In genomic region chr19:8881034-8881392, GRCm38 (mm10) we compare ENCODE assay signal across 8 mouse cellular contexts. TPM values are rescaled to one million over a fixed set of nuclear protein-coding genes. Genes with fewer than 3 reads are reported as not detected.
DNase-seq lines count a peak whose midpoint lies in the region; ATAC-seq and TF ChIP-seq lines count a peak whose summit lies in the region.

No protein-coding gene starts in this region.

- peak overlapping the region; percentile 82 for H3K4me3 ChIP-seq in lung, embryonic 14.5 days (ENCODE audit: low read depth, low read length)
- H3K4me3 ChIP-seq in embryonic facial prominence, embryonic 15.5 days (replicated peaks) = peak overlapping the region; percentile 76
- H3K4me3 ChIP-seq in limb, embryonic 10.5 days = peak overlapping the region; percentile 84
- peak overlapping the region; percentile 76 for H3K4me3 ChIP-seq in neural tube, embryonic 14.5 days (ENCODE audit: low read depth, low read length)

- peak overlapping the region; percentile 87 for H3K4me2 ChIP-seq in lung, embryonic 14.5 days
- peak overlapping the region; percentile 76 for H3K4me2 ChIP-seq in embryonic facial prominence, embryonic 15.5 days (replicated peaks)
- peak overlapping the region; percentile 91 for H3K4me2 ChIP-seq in neural tube, embryonic 14.5 days (ENCODE audit: low read depth, low read length)

- peak overlapping the region; percentile 90 for H3K9ac ChIP-seq in lung, embryonic 14.5 days
- peak overlapping the region; percentile 86 for H3K9ac ChIP-seq in embryonic facial prominence, embryonic 15.5 days
- peak overlapping the region; percentile 25; the same call in 1 of the 2 replicates for H3K9ac ChIP-seq in neural tube, embryonic 14.5 days (replicated peaks; ENCODE audit: low read depth, low read length)

- H3K27me3 ChIP-seq in lung, embryonic 14.5 days (ENCODE audit: insufficient read depth, low read length) = no peaks in the 10 kb centered on the region
- H3K27me3 ChIP-seq in embryonic facial prominence, embryonic 15.5 days = no peaks in the 10 kb centered on the region
- no peaks in the 10 kb centered on the region for H3K27me3 ChIP-seq in limb, embryonic 10.5 days (ENCODE audit: low read depth, poor library complexity, severe bottlenecking)
- no peaks in the 10 kb centered on the region for H3K27me3 ChIP-seq in neural tube, embryonic 14.5 days (ENCODE audit: control insufficient read depth, insufficient read depth, low read length)

- H3K27ac ChIP-seq in lung, embryonic 14.5 days (ENCODE audit: low read depth) = 0 out of 2 replicates have a peak overlapping the region, but pooled peaks have one; percentile 83
- H3K27ac ChIP-seq in embryonic facial prominence, embryonic 15.5 days (replicated peaks) = peak overlapping the region; percentile 90; the same call in 1 of the 2 replicates
- peak overlapping the region; percentile 92 for H3K27ac ChIP-seq in limb, embryonic 10.5 days
- H3K27ac ChIP-seq in neural tube, embryonic 14.5 days (ENCODE audit: low read depth, low read length) = peak overlapping the region; percentile 85; the same call in 1 of the 2 replicates

- no peak for DNase-seq in lung, embryonic 14.5 days
- DNase-seq in lung, postnatal 36 days = no peak
- no peak for DNase-seq in limb, embryonic 10.5 days (ENCODE audit: low spot score)
- no peak for DNase-seq in urinary bladder, adult 18-20 months (ENCODE audit: low spot score in 2 of 2)
- no peak for DNase-seq in thymus, postnatal 0 days (ENCODE audit: low spot score)
- DNase-seq in embryo, embryonic 9.5 days (ENCODE audit: extremely low spot score) = no peak

- WGBS in lung, embryonic 14.5 days = 10% methylated on average over 3 of the region's 3 CpGs
- WGBS in embryonic facial prominence, embryonic 15.5 days = 9% methylated on average over 3 of the region's 3 CpGs
- WGBS in limb, embryonic 10.5 days = 18% methylated on average over 3 of the region's 3 CpGs
- WGBS in neural tube, embryonic 14.5 days = 10% methylated on average over 3 of the region's 3 CpGs

- peaks cover 10% of the 10 kb centered on the region for H3K36me3 ChIP-seq in lung, embryonic 14.5 days (ENCODE audit: insufficient read depth)
- peaks cover 14% of the 10 kb centered on the region for H3K36me3 ChIP-seq in embryonic facial prominence, embryonic 15.5 days
- H3K36me3 ChIP-seq in limb, embryonic 10.5 days = peaks cover 31% of the 10 kb centered on the region
- H3K36me3 ChIP-seq in neural tube, embryonic 14.5 days (ENCODE audit: control insufficient read depth, insufficient read depth, low read length) = 0 out of 2 replicates have a peak, but pooled peaks cover 8% of the 10 kb centered on the region

- H3K9me3 ChIP-seq in lung, embryonic 14.5 days (ENCODE audit: low read depth, low read length) = no peaks in the 10 kb centered on the region
- no peaks in the 10 kb centered on the region for H3K9me3 ChIP-seq in embryonic facial prominence, embryonic 15.5 days (replicated peaks)
- H3K9me3 ChIP-seq in limb, embryonic 10.5 days (replicated peaks) = no peaks in the 10 kb centered on the region
- H3K9me3 ChIP-seq in neural tube, embryonic 14.5 days (ENCODE audit: control insufficient read depth, low read length) = no peaks in the 10 kb centered on the region

- H3K4me1 ChIP-seq in lung, embryonic 14.5 days (ENCODE audit: insufficient read depth) = no peaks in the 10 kb centered on the region
- peaks cover 15% of the 10 kb centered on the region for H3K4me1 ChIP-seq in embryonic facial prominence, embryonic 15.5 days
- peaks cover 10% of the 10 kb centered on the region; the same call in 1 of the 2 replicates for H3K4me1 ChIP-seq in limb, embryonic 10.5 days
- peaks cover 10% of the 10 kb centered on the region; the same call in 1 of the 2 replicates for H3K4me1 ChIP-seq in neural tube, embryonic 14.5 days (ENCODE audit: control insufficient read depth, insufficient read depth, low read length)

- peak; percentile 43 for ATAC-seq in lung, embryonic 14.5 days (ENCODE audit: insufficient read depth)
- ATAC-seq in embryonic facial prominence, embryonic 15.5 days (ENCODE audit: insufficient number of reproducible peaks, low FRiP score, low TSS enrichment, low read depth) = no peak
- no peak for ATAC-seq in neural tube, embryonic 14.5 days (ENCODE audit: low read depth)

- TF ChIP-seq CTCF in lung, embryonic 14.5 days (IDR thresholded peaks at IDR 0.05; ENCODE audit: low read depth) = no peak

RNA-seq across cellular contexts. Expression of gene Uqcc3, which starts 0.3 kb away (rescaled TPM):
- polyA plus RNA-seq in lung, embryonic 14.5 days (2014; fragmentation: Nextera tagmentation; extraction: Ambion mirVana) = 51.9 and 53.9 TPM in 2 replicates
- polyA plus RNA-seq in embryonic facial prominence, embryonic 15.5 days (2015; fragmentation: Nextera tagmentation; extraction: Ambion mirVana) = 63.3 and 65.1 TPM in 2 replicates
- polyA plus RNA-seq in limb, embryonic 10.5 days (2016; fragmentation: Nextera tagmentation; extraction: Ambion mirVana) = 56.8 and 60.6 TPM in 2 replicates
- polyA plus RNA-seq in neural tube, embryonic 14.5 days (2014; fragmentation: Nextera tagmentation; extraction: Ambion mirVana) = 63.2 and 64.1 TPM in 2 replicates
- polyA plus RNA-seq in thymus, postnatal 0 days (2015; fragmentation: Nextera tagmentation; extraction: Ambion mirVana) = 106 and 119 TPM in 2 replicates

RNA-seq across cellular contexts. Expression of gene Lbhd1, which starts 2.5 kb away (rescaled TPM):
- 72.1 and 78.8 TPM in 2 replicates for polyA plus RNA-seq in lung, embryonic 14.5 days (2014; fragmentation: Nextera tagmentation; extraction: Ambion mirVana)
- 58.7 and 61.4 TPM in 2 replicates for polyA plus RNA-seq in embryonic facial prominence, embryonic 15.5 days (2015; fragmentation: Nextera tagmentation; extraction: Ambion mirVana)
- polyA plus RNA-seq in limb, embryonic 10.5 days (2016; fragmentation: Nextera tagmentation; extraction: Ambion mirVana) = 110 and 149 TPM in 2 replicates
- polyA plus RNA-seq in neural tube, embryonic 14.5 days (2014; fragmentation: Nextera tagmentation; extraction: Ambion mirVana) = 30.8 and 31.7 TPM in 2 replicates
- polyA plus RNA-seq in thymus, postnatal 0 days (2015; fragmentation: Nextera tagmentation; extraction: Ambion mirVana) = 67.6 and 70.2 TPM in 2 replicates

RNA-seq across cellular contexts. Expression of gene Gm49403, which starts 2.7 kb away (rescaled TPM):
- polyA plus RNA-seq in lung, embryonic 14.5 days (2014; fragmentation: Nextera tagmentation; extraction: Ambion mirVana) = not detected in 2 replicates
- not detected in 2 replicates for polyA plus RNA-seq in embryonic facial prominence, embryonic 15.5 days (2015; fragmentation: Nextera tagmentation; extraction: Ambion mirVana)
- not detected in 2 replicates for polyA plus RNA-seq in limb, embryonic 10.5 days (2016; fragmentation: Nextera tagmentation; extraction: Ambion mirVana)
- polyA plus RNA-seq in neural tube, embryonic 14.5 days (2014; fragmentation: Nextera tagmentation; extraction: Ambion mirVana) = not detected in 2 replicates
- not detected in 2 replicates for polyA plus RNA-seq in thymus, postnatal 0 days (2015; fragmentation: Nextera tagmentation; extraction: Ambion mirVana)

RNA-seq across cellular contexts. Expression of gene 1810009A15Rik, which starts 7.6 kb away (rescaled TPM):
- 92.0 and 93.3 TPM in 2 replicates for polyA plus RNA-seq in lung, embryonic 14.5 days (2014; fragmentation: Nextera tagmentation; extraction: Ambion mirVana)
- polyA plus RNA-seq in embryonic facial prominence, embryonic 15.5 days (2015; fragmentation: Nextera tagmentation; extraction: Ambion mirVana) = 82.8 and 84.2 TPM in 2 replicates
- polyA plus RNA-seq in limb, embryonic 10.5 days (2016; fragmentation: Nextera tagmentation; extraction: Ambion mirVana) = 151 and 188 TPM in 2 replicates
- polyA plus RNA-seq in neural tube, embryonic 14.5 days (2014; fragmentation: Nextera tagmentation; extraction: Ambion mirVana) = 39.0 and 48.9 TPM in 2 replicates
- 80.7 and 98.0 TPM in 2 replicates for polyA plus RNA-seq in thymus, postnatal 0 days (2015; fragmentation: Nextera tagmentation; extraction: Ambion mirVana)

RNA-seq across cellular contexts. Expression of gene Gm49416, which starts 7.7 kb away (rescaled TPM):
- 0.37 TPM in 1 of 2 replicates, not detected in the other for polyA plus RNA-seq in lung, embryonic 14.5 days (2014; fragmentation: Nextera tagmentation; extraction: Ambion mirVana)
- 0.24 TPM in 1 of 2 replicates, not detected in the other for polyA plus RNA-seq in embryonic facial prominence, embryonic 15.5 days (2015; fragmentation: Nextera tagmentation; extraction: Ambion mirVana)
- 0.45 TPM in 1 of 2 replicates, not detected in the other for polyA plus RNA-seq in limb, embryonic 10.5 days (2016; fragmentation: Nextera tagmentation; extraction: Ambion mirVana)
- polyA plus RNA-seq in neural tube, embryonic 14.5 days (2014; fragmentation: Nextera tagmentation; extraction: Ambion mirVana) = 0.39 TPM in 1 of 2 replicates, not detected in the other
- not detected in 2 replicates for polyA plus RNA-seq in thymus, postnatal 0 days (2015; fragmentation: Nextera tagmentation; extraction: Ambion mirVana)

Comparison
In these comparisons a context has a peak if more than half of its experiments do, and no peak if none do; other contexts are left out.
1. H3K9ac ChIP-seq: peak in every context shown above with its lines; median percentile 90 in lung, embryonic 14.5 days; 86 in embryonic facial prominence, embryonic 15.5 days; 25 in neural tube, embryonic 14.5 days.